Mouse (Mus musculus) heart, embryonic 14.5 days (tissue): ENCODE measurements around the gene Slc41a3. TPM values are rescaled to one million over a fixed set of nuclear protein-coding genes. Genes with fewer than 3 reads are reported as not detected.
"Not testable (repeated sequence)": the region's sequence is repeated elsewhere in the genome, so short reads cannot be mapped to it uniquely, and the experiment has no call there.

ENCODE experiments used
- ATAC-seq: fragments of 200-750 bp; cut with Nextera tagmentation; 2 replicates; pipeline ENCODE4 v1.8.0; 2017; ENCODE audit warnings: low read depth, moderate TSS enrichment; ENCODE audit not compliant: insufficient number of reproducible peaks, insufficient read depth, low FRiP score
- H3K27ac ChIP-seq, 2 experiments: fragments of 200-500 bp in 1 of 2; fragments of 300-500 bp in 1 of 2; sonication (generic) in 1 of 2; replicated peaks in 1 of 2; 2 replicates each; pipeline ENCODE4 v1.5.1; 2012 to 2014; ENCODE audit warnings: low read depth in 2 of 2, low read length in 2 of 2, control low read depth in 1 of 2, mild to moderate bottlenecking in 1 of 2, mixed read lengths in 1 of 2; ENCODE audit not compliant: control insufficient read depth in 1 of 2, insufficient read depth in 1 of 2
- H3K27me3 ChIP-seq: fragments of 300-500 bp; sonication (generic); 2 replicates; pipeline ENCODE4 v1.6.1; 2014; ENCODE audit warnings: mild to moderate bottlenecking, low read length, control low read depth; ENCODE audit not compliant: control insufficient read depth, insufficient read depth
- H3K36me3 ChIP-seq: fragments of 300-500 bp; sonication (generic); 2 replicates; pipeline ENCODE4 v1.6.1; 2014; ENCODE audit warnings: mild to moderate bottlenecking, control low read depth, low read length, mixed read lengths; ENCODE audit not compliant: control insufficient read depth, insufficient read depth
- H3K4me1 ChIP-seq, 2 experiments: fragments of 200-500 bp in 1 of 2; fragments of 300-500 bp in 1 of 2; sonication (generic) in 1 of 2; 2 replicates each; pipeline ENCODE4 v1.6.1; 2012 to 2014; ENCODE audit warnings: low read length in 2 of 2, control low read depth in 1 of 2, mixed read lengths in 1 of 2; ENCODE audit not compliant: control insufficient read depth in 2 of 2, insufficient read depth in 2 of 2
- H3K4me2 ChIP-seq: fragments of 300-500 bp; sonication (generic); 2 replicates; pipeline ENCODE4 v1.6.1; 2014; ENCODE audit warnings: mild to moderate bottlenecking, low read length
- H3K4me3 ChIP-seq, 2 experiments: fragments of 200-500 bp in 1 of 2; fragments of 300-500 bp in 1 of 2; sonication (generic) in 1 of 2; 2 replicates each; pipeline ENCODE4 v1.5.1; 2012 to 2014; ENCODE audit warnings: low read length in 2 of 2, mild to moderate bottlenecking in 2 of 2, control low read depth in 1 of 2, low read depth in 1 of 2, moderate library complexity in 1 of 2; ENCODE audit not compliant: control insufficient read depth in 1 of 2, insufficient read depth in 1 of 2
- H3K9ac ChIP-seq: fragments of 300-500 bp; sonication (generic); 2 replicates; pipeline ENCODE4 v1.6.1; 2014; ENCODE audit warnings: mild to moderate bottlenecking, low read length
- H3K9me3 ChIP-seq: fragments of 300-500 bp; sonication (generic); 2 replicates; pipeline ENCODE4 v1.6.1; 2016; ENCODE audit warnings: low read length, control low read depth; ENCODE audit not compliant: control insufficient read depth
- WGBS: fragments of 180-500 bp; shearing (Covaris S2); extraction: QIAGEN DNeasy Blood & Tissue Kit; methylation state at CpG from one replicate; pipeline ENCODE4 v1.1.7; 2014; 5-methylcytosine and 5-hydroxymethylcytosine counted together
- polyA plus RNA-seq: library from polyadenylated mRNA; unstranded; fragments of >200 nt; fragmentation: Nextera tagmentation; extraction: Ambion mirVana; gene quantifications from 2 replicates; pipeline ENCODE4 v1.2.1, GENCODE M21; 2014

Slc41a3 gene
- polyA plus RNA-seq, 1 experiment from 2014 or later = 12.8 TPM

- ATAC-seq = no peak
- H3K27ac ChIP-seq = no peak overlapping the region
Measured at GRCm38 (mm10) chr6:90624733-90625132, 20.2 kb downstream of the Slc41a3 start.

GRCm38 (mm10) chr6:90625207-90625994 lies 20.9 kb downstream of the Slc41a3 start:
- ATAC-seq = no peak
- Histone ChIP-seq H3K4me2 (no peak overlapping the region), H3K9me3 (0 out of 2 replicates have a peak, but pooled peaks cover 4% of the 10 kb centered on the region), H3K9ac (no peak overlapping the region), H3K27me3 (no peaks in the 10 kb centered on the region), H3K36me3 (peaks cover 13% of the 10 kb centered on the region), H3K4me3 (no peak overlapping the region), H3K4me1 (peaks cover 31 to 32% of the 10 kb centered on the region in 2 experiments), H3K27ac (no peak overlapping the region)
- WGBS = 85% methylated on average over 7 of the region's 7 CpGs

More at GRCm38 (mm10) chr6:90624733-90625132, 20.2 kb downstream of the Slc41a3 start:
- WGBS = 57% methylated on average over 11 of the region's 11 CpGs
- no peak overlapping the region for H3K4me3 ChIP-seq
- H3K4me2 ChIP-seq = no peak overlapping the region
- H3K27me3 ChIP-seq = no peaks in the 10 kb centered on the region
- H3K36me3 ChIP-seq = peaks cover 13% of the 10 kb centered on the region
- H3K9me3 ChIP-seq = no peaks in the 10 kb centered on the region
- H3K9ac ChIP-seq = no peak overlapping the region
- peaks cover 35 to 37% of the 10 kb centered on the region in 2 experiments for H3K4me1 ChIP-seq

- 86% methylated on average over 4 of the region's 4 CpGs for WGBS
- no peak for ATAC-seq
- H3K36me3 ChIP-seq = peaks cover 13% of the 10 kb centered on the region
- H3K4me1 ChIP-seq = peaks cover 11 to 13% of the 10 kb centered on the region in 2 experiments
- no peaks in the 10 kb centered on the region for H3K27me3 ChIP-seq
- H3K4me2 ChIP-seq = no peak overlapping the region
- H3K9me3 ChIP-seq = 0 out of 2 replicates have a peak, but pooled peaks cover 4% of the 10 kb centered on the region
- no peak overlapping the region for H3K27ac ChIP-seq
- H3K4me3 ChIP-seq = no peak overlapping the region
- no peak overlapping the region for H3K9ac ChIP-seq
Measured at GRCm38 (mm10) chr6:90627556-90627955, 23.0 kb downstream of the Slc41a3 start.

GRCm38 (mm10) chr6:90629506-90629905 lies 25.0 kb downstream of the Slc41a3 start:
- H3K4me1 ChIP-seq = peaks cover 0 to 5% of the 10 kb centered on the region in 2 experiments; a peak in 2 of 4 replicates
- H3K36me3 ChIP-seq = peaks cover 13% of the 10 kb centered on the region
- H3K9me3 ChIP-seq = 0 out of 2 replicates have a peak, but pooled peaks cover 4% of the 10 kb centered on the region
- H3K4me3 ChIP-seq = no peak overlapping the region
- no peak overlapping the region for H3K9ac ChIP-seq
- no peak overlapping the region for H3K4me2 ChIP-seq
- H3K27ac ChIP-seq = no peak overlapping the region
- H3K27me3 ChIP-seq = no peaks in the 10 kb centered on the region
- 80% methylated on average over 6 of the region's 6 CpGs for WGBS
- ATAC-seq = no peak

- Histone ChIP-seq H3K4me2 (no peak overlapping the region), H3K27ac (no peak overlapping the region), H3K27me3 (no peaks in the 10 kb centered on the region), H3K9ac (no peak overlapping the region), H3K9me3 (0 out of 2 replicates have a peak, but pooled peaks cover 4% of the 10 kb centered on the region), H3K36me3 (peaks cover 13% of the 10 kb centered on the region), H3K4me3 (no peak overlapping the region), H3K4me1 (no peaks in the 10 kb centered on the region)
- 91% methylated on average over 7 of the region's 7 CpGs for WGBS
- ATAC-seq = no peak
Measured at GRCm38 (mm10) chr6:90630427-90630826, 25.9 kb downstream of the Slc41a3 start.

- H3K27me3 ChIP-seq, H3K4me1 ChIP-seq, H3K9ac ChIP-seq, H3K27ac ChIP-seq, ATAC-seq, H3K4me2 ChIP-seq, H3K9me3 ChIP-seq, H3K4me3 ChIP-seq: not testable (repeated sequence)
- H3K36me3 ChIP-seq = peaks cover 16% of the 10 kb centered on the region; the same call in 1 of the 2 replicates
- 74% methylated on average over 3 of the region's 3 CpGs for WGBS
Measured at GRCm38 (mm10) chr6:90632526-90632925, 28.0 kb downstream of the Slc41a3 start.

GRCm38 (mm10) chr6:90635081-90635480 lies 30.6 kb downstream of the Slc41a3 start:
- Histone ChIP-seq H3K9ac (no peak overlapping the region), H3K36me3 (peaks cover 16% of the 10 kb centered on the region), H3K4me1 (no peaks in the 10 kb centered on the region; a peak in 2 of 4 replicates), H3K4me3 (no peak overlapping the region), H3K9me3 (peaks cover 6% of the 10 kb centered on the region; the same call in 1 of the 2 replicates), H3K27ac (no peak overlapping the region), H3K27me3 (no peaks in the 10 kb centered on the region), H3K4me2 (no peak overlapping the region)
- ATAC-seq = no peak
- 43% methylated on average over 4 of the region's 4 CpGs for WGBS
